Mouse (Mus musculus): ENCODE data around the gene Rgs13. TPM values are rescaled to one million over a fixed set of nuclear protein-coding genes. Genes with fewer than 3 reads are reported as not detected.

The Rgs13 gene
- total and polyA plus RNA-seq, 3 experiments, result 149 to 1,247 (median 698) TPM

- peak overlapping the region; percentile 63 for H3K9ac ChIP-seq (ENCODE audit: insufficient read depth, low read depth)
- peak; percentile 90 for TF ChIP-seq ETS1 (conservative IDR thresholded peaks at IDR 0.05; ENCODE audit: low read depth, low read length)
- no peak for TF ChIP-seq USF1 (IDR thresholded peaks at IDR 0.05; ENCODE audit: low read depth, low read length)
- TF ChIP-seq ZC3H11A (IDR thresholded peaks at IDR 0.05; ENCODE audit: low read depth, low read length), result no peak
- peak; percentile 53 for TF ChIP-seq CHD2 (IDR thresholded peaks at IDR 0.05; ENCODE audit: low read length)
- TF ChIP-seq MAFK (IDR thresholded peaks at IDR 0.05; ENCODE audit: insufficient replicate concordance, low read length), result peak; percentile 53; the same call in 1 of the 2 replicates
- peak; percentile 87 for TF ChIP-seq IRF4 (IDR thresholded peaks at IDR 0.05; ENCODE audit: low read depth, low read length)
- peak; percentile 90 for TF ChIP-seq RCOR1 (conservative IDR thresholded peaks at IDR 0.05; ENCODE audit: low read depth, low read length)
- peak; percentile 87 for TF ChIP-seq SIN3A (IDR thresholded peaks at IDR 0.05; ENCODE audit: low read length)
- peak; percentile 94 for TF ChIP-seq EP300 (IDR thresholded peaks at IDR 0.05; ENCODE audit: low read length)
- no peak for TF ChIP-seq MAX (IDR thresholded peaks at IDR 0.05; ENCODE audit: low read length)
- peak; percentile 69 for TF ChIP-seq ZNF384 (IDR thresholded peaks at IDR 0.05; ENCODE audit: low read depth, low read length)
- 0 out of 2 replicates have a peak, but pooled peaks have one; percentile 27 for TF ChIP-seq NELFE (IDR thresholded peaks at IDR 0.05; ENCODE audit: low read depth, low read length)
- TF ChIP-seq JUN (IDR thresholded peaks at IDR 0.05; ENCODE audit: insufficient read depth, low read depth, low read length), result peak; percentile 52; the same call in 1 of the 2 replicates
- TF ChIP-seq PAX5 (IDR thresholded peaks at IDR 0.05; ENCODE audit: low read length), result no peak
- TF ChIP-seq KAT2A (IDR thresholded peaks at IDR 0.05; ENCODE audit: insufficient replicate concordance, low read length), result 0 out of 2 replicates have a peak, but pooled peaks have one; percentile 55
- peak; percentile 63; the same call in 1 of the 2 replicates for TF ChIP-seq TBP (conservative IDR thresholded peaks at IDR 0.05; ENCODE audit: low read depth, low read length)
- TF ChIP-seq MYC (IDR thresholded peaks at IDR 0.05; ENCODE audit: low read depth, low read length), result 0 out of 2 replicates have a peak, but pooled peaks have one; percentile 72
- peak; percentile 40; the same call in 1 of the 2 replicates for TF ChIP-seq CHD1 (IDR thresholded peaks at IDR 0.05; ENCODE audit: low read depth, low read length)
- no peak for TF ChIP-seq USF2 (conservative IDR thresholded peaks at IDR 0.05; ENCODE audit: low read depth, low read length)
- TF ChIP-seq ZMIZ1 (IDR thresholded peaks at IDR 0.05; ENCODE audit: low read depth, low read length), result peak; percentile 73; the same call in 1 of the 2 replicates
- peak; percentile 90 for TF ChIP-seq MEF2A (IDR thresholded peaks at IDR 0.05; ENCODE audit: borderline replicate concordance, low read depth, low read length)
- peak; percentile 76 for TF ChIP-seq JUND (conservative IDR thresholded peaks at IDR 0.05; ENCODE audit: low read depth, low read length)
- TF ChIP-seq ELF1 (IDR thresholded peaks at IDR 0.05; ENCODE audit: low read depth, low read length), result peak; percentile 46; the same call in 1 of the 2 replicates
- TF ChIP-seq TCF12 (IDR thresholded peaks at IDR 0.05; ENCODE audit: low read depth, low read length), result peak; percentile 84
- no peak for TF ChIP-seq UBTF (IDR thresholded peaks at IDR 0.05; ENCODE audit: low read depth, low read length)
- TF ChIP-seq BHLHE40 (IDR thresholded peaks at IDR 0.05; ENCODE audit: low read depth, low read length), result peak; percentile 66
- TF ChIP-seq RAD21 (IDR thresholded peaks at IDR 0.05; ENCODE audit: low read depth, low read length), result no peak
- TF ChIP-seq MXI1 (IDR thresholded peaks at IDR 0.05; ENCODE audit: low read depth, low read length), result peak; percentile 23; the same call in 1 of the 2 replicates
- TF ChIP-seq HCFC1 (IDR thresholded peaks at IDR 0.05; ENCODE audit: low read depth, low read length), result peak; percentile 48; the same call in 1 of the 2 replicates
- peak overlapping the region; percentile 47 for H3K4me2 ChIP-seq (ENCODE audit: insufficient read depth, low read depth, poor library complexity, severe bottlenecking)
- no peaks in the 10 kb centered on the region for H3K9me3 ChIP-seq (replicated peaks; ENCODE audit: low read length)
- dilution Hi-C loops (cut with MboI; ENCODE audit: extremely low pct_ligation_motif_present, extremely low pct_unique_long_range_greater_than_20kb, low sequenced_read_pairs), result no loop called here
- DNase-seq (ENCODE audit: extremely low read depth), result peak; percentile 95
- in situ Hi-C loops (cut with MboI; ENCODE audit: low pct_ligation_motif_present, low pct_unique_long_range_greater_than_20kb, low sequenced_read_pairs), result loop anchor here (25.0 kb wide), 2 partner anchors 166 to 391 kb away; partner anchors contain the start of genes Rgs2, Trove2 and Uchl5
- H3K27me3 ChIP-seq (replicated peaks), result no peaks in the 10 kb centered on the region
- peaks cover 7 to 43% of the 10 kb centered on the region in 2 experiments; a peak in 3 of 4 replicates for H3K4me1 ChIP-seq (ENCODE audit: control insufficient read depth in 1 of 2, insufficient read depth in 2 of 2)
- H3K79me2 ChIP-seq (replicated peaks; ENCODE audit: control insufficient read depth, extremely low read depth, insufficient read depth, poor library complexity, severe bottlenecking), result peaks cover 6% of the 10 kb centered on the region
- H3K36me3 ChIP-seq (replicated peaks in 1 of 2; ENCODE audit: control insufficient read depth in 1 of 2, insufficient read depth in 1 of 2, low read length in 1 of 2), result peaks cover 0 to 4% of the 10 kb centered on the region in 2 experiments
- H3K4me3 ChIP-seq (replicated peaks in 1 of 3; ENCODE audit: low read depth in 2 of 3, low read length in 2 of 3, poor library complexity in 1 of 3), result no peak overlapping the region
- peak overlapping the region; percentile 92 for H3K27ac ChIP-seq (ENCODE audit: insufficient read depth, low read depth)
Measured at GRCm38 (mm10) chr1:144178281-144178957, 1.2 kb upstream of the Rgs13 start.
